Mouse (Mus musculus) spleen, adult 2 months (tissue): ENCODE results near the gene Syngr1. TPM values are rescaled to one million over a fixed set of nuclear protein-coding genes. Genes with fewer than 3 reads are reported as not detected.
"Not testable (repeated sequence)": the region's sequence is repeated elsewhere in the genome, so short reads cannot be mapped to it uniquely, and the experiment has no call there.

Experiments
- DNase-seq, 2 experiments: peaks; one replicate each; pipeline versions ENCODE4 v3.0.0 to v3.0.0-alpha.2; 2012 to 2021; ENCODE audit warnings: low spot score in 2 of 2, low read depth in 1 of 2
- H3K27ac ChIP-seq: fragments of 200-500 bp; 2 replicates; pipeline ENCODE4 v1.5.1; 2012; ENCODE audit warnings: low read length, inconsistent platforms; ENCODE audit not compliant: insufficient read depth
- H3K27me3 ChIP-seq: fragments of 200-500 bp; 2 replicates; pipeline ENCODE4 v1.6.1; 2012; ENCODE audit warnings: mild to moderate bottlenecking, moderate library complexity, low read length, inconsistent platforms; ENCODE audit not compliant: control insufficient read depth, insufficient read depth
- H3K36me3 ChIP-seq: fragments of 200-500 bp; 2 replicates; pipeline ENCODE4 v1.6.1; 2012; ENCODE audit warnings: mild to moderate bottlenecking, low read length, inconsistent platforms; ENCODE audit not compliant: control insufficient read depth, insufficient read depth
- H3K4me1 ChIP-seq: fragments of 200-500 bp; 2 replicates; pipeline ENCODE4 v1.6.1; 2011; ENCODE audit warnings: inconsistent platforms; ENCODE audit not compliant: control insufficient read depth, insufficient read depth, insufficient read length
- H3K4me3 ChIP-seq: fragments of 200-500 bp; 2 replicates; pipeline ENCODE4 v1.5.1; 2011; ENCODE audit warnings: mild to moderate bottlenecking, inconsistent platforms; ENCODE audit not compliant: insufficient read depth, insufficient read length; ENCODE audit errors: extremely low read depth
- CTCF ChIP-seq: fragments of 200-500 bp; IDR thresholded peaks from 2 replicates; pipeline ENCODE4 v1.5.1; 2011; ENCODE audit warnings: mild to moderate bottlenecking, inconsistent platforms; ENCODE audit not compliant: insufficient read depth, insufficient read length, insufficient replicate concordance; ENCODE audit errors: extremely low read depth
- POLR2A ChIP-seq: fragments of 200-500 bp; IDR thresholded peaks from 2 replicates; pipeline ENCODE4 v1.6.1; 2011; ENCODE audit warnings: low read depth, low read length, inconsistent platforms
- whole genome bisulfite sequencing: fragments of 180-500 bp; shearing (Covaris S2); methylation state at CpG from one replicate; pipeline ENCODE4 v1.1.7; 2018; 5-methylcytosine and 5-hydroxymethylcytosine counted together
- polyA plus RNA-seq: library from polyadenylated mRNA; depleted of rRNA; stranded (reverse); fragments of >200 nt; gene quantifications from 2 replicates; pipeline ENCODE4 v1.2.3, GENCODE M21; 2012

Syngr1 gene
- polyA plus RNA-seq, 1 experiment: 9.9 TPM

- no peaks in the 10 kb centered on the region for H3K36me3 ChIP-seq
- no peak overlapping the region for H3K27ac ChIP-seq
- no peak for TF ChIP-seq CTCF
- TF ChIP-seq POLR2A: no peak
- DNase-seq: no peak
- no peak overlapping the region for H3K4me3 ChIP-seq
- 86% methylated on average over 5 of the region's 5 CpGs for WGBS
- no peaks in the 10 kb centered on the region for H3K4me1 ChIP-seq
- H3K27me3 ChIP-seq: no peaks in the 10 kb centered on the region
These were observed 24.1 kb downstream of the Syngr1 start for GRCm38 (mm10) chr15:80115256-80115655.

- no peak for DNase-seq
- Histone ChIP-seq H3K27ac (no peak overlapping the region), H3K27me3 (no peaks in the 10 kb centered on the region), H3K4me3 (no peak overlapping the region), H3K4me1 (no peaks in the 10 kb centered on the region), H3K36me3 (no peaks in the 10 kb centered on the region)
- TF ChIP-seq CTCF: no peak
- no peak for TF ChIP-seq POLR2A
- 86% methylated on average over 13 of the region's 13 CpGs for WGBS
These were observed 25.0 kb downstream of the Syngr1 start for GRCm38 (mm10) chr15:80115866-80116794.

- TF ChIP-seq CTCF: no peak
- no peak for TF ChIP-seq POLR2A
- Histone ChIP-seq H3K27me3 (no peaks in the 10 kb centered on the region), H3K4me3 (no peak overlapping the region), H3K4me1 (no peaks in the 10 kb centered on the region), H3K27ac (no peak overlapping the region), H3K36me3 (no peaks in the 10 kb centered on the region)
- no peak for DNase-seq
- WGBS: 76% methylated on average over 8 of the region's 8 CpGs
These were observed 26.0 kb downstream of the Syngr1 start for GRCm38 (mm10) chr15:80117154-80117553.

GRCm38 (mm10) chr15:80119076-80119475 lies 27.9 kb downstream of the Syngr1 start:
- Histone ChIP-seq H3K27ac (no peak overlapping the region), H3K4me3 (no peak overlapping the region), H3K4me1 (no peaks in the 10 kb centered on the region), H3K36me3 (no peaks in the 10 kb centered on the region), H3K27me3 (no peaks in the 10 kb centered on the region)
- 90% methylated on average over 6 of the region's 6 CpGs for WGBS
- no peak for DNase-seq
- TF ChIP-seq POLR2A (no peak), CTCF (no peak)

- no peak for DNase-seq
- WGBS: 96% methylated on average over 9 of the region's 9 CpGs
- TF ChIP-seq POLR2A (no peak), CTCF (no peak)
- Histone ChIP-seq H3K27ac (no peak overlapping the region), H3K27me3 (no peaks in the 10 kb centered on the region), H3K36me3 (no peaks in the 10 kb centered on the region), H3K4me3 (no peak overlapping the region), H3K4me1 (no peaks in the 10 kb centered on the region)
These were observed 30.7 kb downstream of the Syngr1 start for GRCm38 (mm10) chr15:80121721-80122325.

GRCm38 (mm10) chr15:80122431-80122830 lies 31.3 kb downstream of the Syngr1 start:
- DNase-seq, H3K36me3 ChIP-seq, H3K4me1 ChIP-seq, H3K27ac ChIP-seq, H3K4me3 ChIP-seq, H3K27me3 ChIP-seq: not testable (repeated sequence)
- 90% methylated on average over 6 of the region's 6 CpGs for WGBS

GRCm38 (mm10) chr15:80124651-80125050 lies 33.5 kb downstream of the Syngr1 start:
- no peak overlapping the region for H3K27ac ChIP-seq
- no peaks in the 10 kb centered on the region for H3K36me3 ChIP-seq
- H3K27me3 ChIP-seq: no peaks in the 10 kb centered on the region
- TF ChIP-seq POLR2A: no peak
- no peak for TF ChIP-seq CTCF
- no peak for DNase-seq
- WGBS: 86% methylated on average over 4 of the region's 4 CpGs
- no peaks in the 10 kb centered on the region for H3K4me1 ChIP-seq
- no peak overlapping the region for H3K4me3 ChIP-seq
